Mouse (Mus musculus): ENCODE results near the gene Pkn3. TPM values are rescaled to one million over a fixed set of nuclear protein-coding genes. Genes with fewer than 3 reads are reported as not detected.

Pkn3 gene
- 12.3 and 17.6 TPM in 2 replicates for polyA plus RNA-seq (2012; rRNA removed)

GRCm38 (mm10) chr2:30077502-30078348 is at the start of gene Pkn3:
TSS of gene Pkn3 (plus strand) at chr2:30077684.

GRCm38 (mm10) chr2:30048699-30049388 is 28.6 kb upstream of the Pkn3 start, which contains the start of gene Wdr34:
TSS of gene Wdr34 (minus strand) at chr2:30048881.

GRCm38 (mm10) chr2:30057223-30057904 is 20.1 kb upstream of the Pkn3 start, which contains the start of gene Set:
TSS of gene Set (plus strand) at chr2:30057378.

GRCm38 (mm10) chr2:30093471-30094207 is 16.2 kb downstream of the Pkn3 start, which contains the start of gene Zdhhc12:
TSS of gene Zdhhc12 (minus strand) at chr2:30093648.

GRCm38 (mm10) chr2:30124472-30125274 is 47.2 kb downstream of the Pkn3 start, which contains the start of gene Zer1:
TSS of gene Zer1 (minus strand) at chr2:30124585.

GRCm38 (mm10) chr2:30133613-30134377 is 56.3 kb downstream of the Pkn3 start, which contains the start of gene Tbc1d13:
TSS of gene Tbc1d13 (plus strand) at chr2:30133746.

Other genes starting within 250 kb of the Pkn3 start
- gene Cercam, start 208.5 kb upstream of the Pkn3 start, polyA plus RNA-seq (2012; rRNA removed) = 49.5 and 50.9 TPM in 2 replicates
- gene Odf2, start 188.5 kb upstream of the Pkn3 start, polyA plus RNA-seq (2012; rRNA removed) = 37.0 and 37.3 TPM in 2 replicates
- gene Gle1, start 142.3 kb upstream of the Pkn3 start, polyA plus RNA-seq (2012; rRNA removed) = 16.1 and 26.0 TPM in 2 replicates
- 256 and 300 TPM in 2 replicates for gene Sptan1, start 112.1 kb upstream of the Pkn3 start, polyA plus RNA-seq (2012; rRNA removed)
- 82.6 and 84.6 TPM in 2 replicates for gene Wdr34, start 28.8 kb upstream of the Pkn3 start, polyA plus RNA-seq (2012; rRNA removed)
- gene Set, start 20.3 kb upstream of the Pkn3 start, polyA plus RNA-seq (2012; rRNA removed) = 94.7 and 122 TPM in 2 replicates
- 122 and 132 TPM in 2 replicates for gene Zdhhc12, start 16.0 kb downstream of the Pkn3 start, polyA plus RNA-seq (2012; rRNA removed)
- 93.9 and 97.8 TPM in 2 replicates for gene Zer1, start 46.9 kb downstream of the Pkn3 start, polyA plus RNA-seq (2012; rRNA removed)
- 70.8 and 76.2 TPM in 2 replicates for gene Tbc1d13, start 56.1 kb downstream of the Pkn3 start, polyA plus RNA-seq (2012; rRNA removed)
- gene Endog, start 93.8 kb downstream of the Pkn3 start, polyA plus RNA-seq (2012; rRNA removed) = 153 and 202 TPM in 2 replicates
- gene Spout1, start 100.8 kb downstream of the Pkn3 start, polyA plus RNA-seq (2012; rRNA removed) = 40.3 and 45.0 TPM in 2 replicates
- gene Kyat1, start 128.2 kb downstream of the Pkn3 start, polyA plus RNA-seq (2012; rRNA removed) = 22.8 and 27.1 TPM in 2 replicates
- gene Lrrc8a, start 160.0 kb downstream of the Pkn3 start, polyA plus RNA-seq (2012; rRNA removed) = 37.6 and 50.6 TPM in 2 replicates
- 24.7 and 26.6 TPM in 2 replicates for gene Gm28035, start 162.9 kb downstream of the Pkn3 start, polyA plus RNA-seq (2012; rRNA removed)
- gene Phyhd1, start 188.5 kb downstream of the Pkn3 start, polyA plus RNA-seq (2012; rRNA removed) = 14.2 and 19.9 TPM in 2 replicates
- not detected in 2 replicates for gene Gm28038, start 203.4 kb downstream of the Pkn3 start, polyA plus RNA-seq (2012; rRNA removed)
- 34.5 and 37.5 TPM in 2 replicates for gene Dolk, start 208.7 kb downstream of the Pkn3 start, polyA plus RNA-seq (2012; rRNA removed)
- gene Nup188, start 208.7 kb downstream of the Pkn3 start, polyA plus RNA-seq (2012; rRNA removed) = 61.6 and 69.2 TPM in 2 replicates